In genomic region chr11:97030426-97030825, GRCm38 (mm10) we compare ENCODE assay signal across 8 mouse cellular contexts. TPM values are rescaled to one million over a fixed set of nuclear protein-coding genes. Genes with fewer than 3 reads are reported as not detected.
A peak's percentile ranks its signal among the peaks of the same experiment; 100 is the strongest.
DNase-seq lines count a peak whose midpoint lies in the region; ATAC-seq and TF ChIP-seq lines count a peak whose summit lies in the region.

No protein-coding gene starts in this region.

- peak overlapping the region; percentile 90 for H3K9ac ChIP-seq in lung, embryonic 16.5 days (ENCODE audit: low read length)
- peak overlapping the region; percentile 88 for H3K9ac ChIP-seq in forebrain, embryonic 11.5 days (ENCODE audit: low read length)

- no peaks in the 10 kb centered on the region for H3K9me3 ChIP-seq in lung, embryonic 16.5 days (ENCODE audit: control insufficient read depth, low read length)
- H3K9me3 ChIP-seq in forebrain, embryonic 11.5 days (ENCODE audit: control insufficient read depth, low read length), result no peaks in the 10 kb centered on the region
- H3K9me3 ChIP-seq in limb, embryonic 10.5 days (replicated peaks), result no peaks in the 10 kb centered on the region

- no peaks in the 10 kb centered on the region for H3K36me3 ChIP-seq in lung, embryonic 16.5 days (ENCODE audit: control insufficient read depth, insufficient read depth, low read length)
- H3K36me3 ChIP-seq in forebrain, embryonic 11.5 days (ENCODE audit: control insufficient read depth, insufficient read depth, low read length), result no peaks in the 10 kb centered on the region; the same call in 1 of the 2 replicates
- peaks cover 26% of the 10 kb centered on the region for H3K36me3 ChIP-seq in limb, embryonic 10.5 days
- peaks cover 10% of the 10 kb centered on the region; the same call in 1 of the 2 replicates for H3K36me3 ChIP-seq in small intestine, adult 2 months (ENCODE audit: control insufficient read depth, insufficient read depth, low read length)

- no peak for DNase-seq in lung, postnatal 25 days (ENCODE audit: low spot score)
- DNase-seq in forebrain, embryonic 11.5 days (ENCODE audit: low spot score), result no peak
- peak; percentile 47 for DNase-seq in limb, embryonic 10.5 days (ENCODE audit: low spot score)
- DNase-seq in ovary, adult 18-20 months (ENCODE audit: low spot score), result no peak
- no peak for DNase-seq in ovary, postnatal 14 days (ENCODE audit: low spot score)
- no peak for DNase-seq in layer of hippocampus, adult 18-20 months (ENCODE audit: low spot score in 2 of 2)

- H3K4me3 ChIP-seq in lung, embryonic 16.5 days (ENCODE audit: low read length), result peak overlapping the region; percentile 76
- peak overlapping the region; percentile 62 for H3K4me3 ChIP-seq in forebrain, embryonic 11.5 days (ENCODE audit: low read depth, low read length)
- peak overlapping the region; percentile 65 for H3K4me3 ChIP-seq in limb, embryonic 10.5 days
- H3K4me3 ChIP-seq in small intestine, adult 2 months (ENCODE audit: low read depth, low read length), result peak overlapping the region; percentile 87

- TF ChIP-seq POLR2A in small intestine, adult 2 months (IDR thresholded peaks at IDR 0.05; ENCODE audit: low read depth, low read length), result no peak

- peak overlapping the region; percentile 91; the same call in 1 of the 2 replicates for H3K27ac ChIP-seq in lung, embryonic 16.5 days (ENCODE audit: low read length)
- no peak overlapping the region for H3K27ac ChIP-seq in forebrain, embryonic 11.5 days (ENCODE audit: low read depth, low read length)
- H3K27ac ChIP-seq in limb, embryonic 10.5 days, result peak overlapping the region; percentile 91
- no peak overlapping the region for H3K27ac ChIP-seq in small intestine, adult 2 months (ENCODE audit: insufficient read depth, low read depth, low read length)

- no peak for ATAC-seq in lung, embryonic 16.5 days (ENCODE audit: low read depth)
- ATAC-seq in forebrain, embryonic 11.5 days (replicated peaks; ENCODE audit: low FRiP score), result no peak

- WGBS in lung, embryonic 16.5 days, result 11% methylated on average over 15 of the region's 15 CpGs
- WGBS in forebrain, embryonic 11.5 days, result 21% methylated on average over 15 of the region's 15 CpGs
- 22% methylated on average over 15 of the region's 15 CpGs for WGBS in limb, embryonic 10.5 days
- WGBS in small intestine, adult 2 months, result 10% methylated on average over 15 of the region's 15 CpGs

- no peak for TF ChIP-seq CTCF in small intestine, adult 2 months (IDR thresholded peaks at IDR 0.05; ENCODE audit: extremely low read depth, insufficient read length, insufficient replicate concordance, low read depth, low read length)

- H3K27me3 ChIP-seq in lung, embryonic 16.5 days (ENCODE audit: control insufficient read depth, insufficient read depth, low read depth, low read length), result no peaks in the 10 kb centered on the region
- peaks cover 2% of the 10 kb centered on the region; the same call in 1 of the 2 replicates for H3K27me3 ChIP-seq in forebrain, embryonic 11.5 days (ENCODE audit: control insufficient read depth, insufficient read depth, low read length)
- H3K27me3 ChIP-seq in limb, embryonic 10.5 days (ENCODE audit: low read depth, poor library complexity, severe bottlenecking), result no peaks in the 10 kb centered on the region
- no peaks in the 10 kb centered on the region for H3K27me3 ChIP-seq in small intestine, adult 2 months (ENCODE audit: control insufficient read depth, insufficient read depth, low read length)

- H3K4me2 ChIP-seq in lung, embryonic 16.5 days (ENCODE audit: low read depth, low read length), result peak overlapping the region; percentile 85
- peak overlapping the region; percentile 84 for H3K4me2 ChIP-seq in forebrain, embryonic 11.5 days (ENCODE audit: low read depth, low read length, severe bottlenecking)

- H3K4me1 ChIP-seq in lung, embryonic 16.5 days (replicated peaks; ENCODE audit: control insufficient read depth, insufficient read depth, low read length), result peaks cover 11% of the 10 kb centered on the region
- H3K4me1 ChIP-seq in forebrain, embryonic 11.5 days (replicated peaks; ENCODE audit: control insufficient read depth, insufficient read depth, low read length), result peaks cover 10% of the 10 kb centered on the region
- H3K4me1 ChIP-seq in limb, embryonic 10.5 days, result peaks cover 30% of the 10 kb centered on the region
- H3K4me1 ChIP-seq in small intestine, adult 2 months (ENCODE audit: control insufficient read depth, insufficient read depth, insufficient read length, low read length), result peaks cover 11% of the 10 kb centered on the region

RNA-seq across cellular contexts. Expression of gene Scrn2, which starts 0.7 kb away (rescaled TPM):
- polyA plus RNA-seq in lung, embryonic 16.5 days (2015; fragmentation: Nextera tagmentation; extraction: Ambion mirVana), result 29.7 and 32.9 TPM in 2 replicates
- polyA plus RNA-seq in forebrain, embryonic 11.5 days (2014; fragmentation: Nextera tagmentation; extraction: Ambion mirVana), result 31.2 and 31.6 TPM in 2 replicates
- 47.5 and 50.4 TPM in 2 replicates for polyA plus RNA-seq in limb, embryonic 10.5 days (2016; fragmentation: Nextera tagmentation; extraction: Ambion mirVana)
- polyA plus RNA-seq in small intestine, adult 2 months (2012; rRNA removed), result 23.7 and 50.0 TPM in 2 replicates
- 1 to 10 TPM; 4.0 to 4.9 TPM for total RNA-seq in layer of hippocampus, adult 18-20 months (2021)

RNA-seq across cellular contexts. Expression of gene Lrrc46, which starts 10.8 kb away (rescaled TPM):
- 8.7 and 11.3 TPM in 2 replicates for polyA plus RNA-seq in lung, embryonic 16.5 days (2015; fragmentation: Nextera tagmentation; extraction: Ambion mirVana)
- 3.8 and 4.2 TPM in 2 replicates for polyA plus RNA-seq in forebrain, embryonic 11.5 days (2014; fragmentation: Nextera tagmentation; extraction: Ambion mirVana)
- 0.90 and 1.0 TPM in 2 replicates for polyA plus RNA-seq in limb, embryonic 10.5 days (2016; fragmentation: Nextera tagmentation; extraction: Ambion mirVana)
- 0.09 TPM in 2 replicates for polyA plus RNA-seq in small intestine, adult 2 months (2012; rRNA removed)
- total RNA-seq in layer of hippocampus, adult 18-20 months (2021), result under 1 TPM; 0.74 to 0.94 TPM

RNA-seq across cellular contexts. Expression of gene Mrpl10, which starts 10.9 kb away (rescaled TPM):
- 74.1 and 76.5 TPM in 2 replicates for polyA plus RNA-seq in lung, embryonic 16.5 days (2015; fragmentation: Nextera tagmentation; extraction: Ambion mirVana)
- 76.4 and 76.6 TPM in 2 replicates for polyA plus RNA-seq in forebrain, embryonic 11.5 days (2014; fragmentation: Nextera tagmentation; extraction: Ambion mirVana)
- 93.6 and 94.8 TPM in 2 replicates for polyA plus RNA-seq in limb, embryonic 10.5 days (2016; fragmentation: Nextera tagmentation; extraction: Ambion mirVana)
- 32.2 and 59.3 TPM in 2 replicates for polyA plus RNA-seq in small intestine, adult 2 months (2012; rRNA removed)
- total RNA-seq in layer of hippocampus, adult 18-20 months (2021), result 10 to 100 TPM; 76.0 to 80.4 TPM

RNA-seq across cellular contexts. Expression of gene Sp6, which starts 17.2 kb away (rescaled TPM):
- 0.59 and 0.62 TPM in 2 replicates for polyA plus RNA-seq in lung, embryonic 16.5 days (2015; fragmentation: Nextera tagmentation; extraction: Ambion mirVana)
- polyA plus RNA-seq in forebrain, embryonic 11.5 days (2014; fragmentation: Nextera tagmentation; extraction: Ambion mirVana), result 0.17 TPM in 1 of 2 replicates, not detected in the other
- 9.2 and 11.8 TPM in 2 replicates for polyA plus RNA-seq in limb, embryonic 10.5 days (2016; fragmentation: Nextera tagmentation; extraction: Ambion mirVana)
- polyA plus RNA-seq in small intestine, adult 2 months (2012; rRNA removed), result 0.13 and 0.22 TPM in 2 replicates
- 1 to 10 TPM in 1 of 2 experiments, under 1 TPM in 1; 0.79 to 1.1 TPM for total RNA-seq in layer of hippocampus, adult 18-20 months (2021)

RNA-seq across cellular contexts. Expression of gene Osbpl7, which starts 20.0 kb away (rescaled TPM):
- polyA plus RNA-seq in lung, embryonic 16.5 days (2015; fragmentation: Nextera tagmentation; extraction: Ambion mirVana), result 12.4 and 14.3 TPM in 2 replicates
- 6.7 and 7.7 TPM in 2 replicates for polyA plus RNA-seq in forebrain, embryonic 11.5 days (2014; fragmentation: Nextera tagmentation; extraction: Ambion mirVana)
- polyA plus RNA-seq in limb, embryonic 10.5 days (2016; fragmentation: Nextera tagmentation; extraction: Ambion mirVana), result 8.3 and 10.1 TPM in 2 replicates
- polyA plus RNA-seq in small intestine, adult 2 months (2012; rRNA removed), result 12.1 and 21.3 TPM in 2 replicates
- total RNA-seq in layer of hippocampus, adult 18-20 months (2021), result 10 to 100 TPM; 16.3 to 17.7 TPM

Comparison
In these comparisons a context has a peak if more than half of its experiments do, and no peak if none do; other contexts are left out.
1. H3K27ac ChIP-seq: peak in lung, embryonic 16.5 days (single experiment) and limb, embryonic 10.5 days (single experiment); none in forebrain, embryonic 11.5 days (single experiment) and small intestine, adult 2 months (single experiment).
2. Peak in every context shown above with its lines, with median percentiles within 50 percentile points of each other: H3K4me3 ChIP-seq.